In genomic region chr10:61147157-61148040, GRCm38 (mm10) we compare ENCODE assay signal across 8 mouse cellular contexts. TPM values are rescaled to one million over a fixed set of nuclear protein-coding genes. Genes with fewer than 3 reads are reported as not detected.
DNase-seq lines count a peak whose midpoint lies in the region; ATAC-seq and TF ChIP-seq lines count a peak whose summit lies in the region.

Gene Sgpl1, minus strand, starts transcription at chr10:61147703.

- peak; percentile 95 for DNase-seq in CD4-positive, CD25-positive, alpha-beta regulatory T cell, adult 2 months (ENCODE audit: low read depth, low spot score)
- DNase-seq in c-Kit-negative CD71-positive TER-119-positive erythroid progenitor cells, embryonic 14.5 days (ENCODE audit: low read depth, low spot score) = peak; percentile 69
- peak; percentile 92 for DNase-seq in forebrain, embryonic 10.5 days (ENCODE audit: extremely low spot score, low spot score)
- DNase-seq in kidney, postnatal 25 days = peak; percentile 93 to 96
- peak; percentile 70 to 77 (median 72) for DNase-seq in liver, embryonic 14.5 days (ENCODE audit: low read depth in 3 of 3, low spot score in 3 of 3)
- peak; percentile 95 for DNase-seq in neural tube, embryonic 11.5 days (ENCODE audit: low spot score)
- DNase-seq in stomach, postnatal 0 days (ENCODE audit: low spot score) = peak; percentile 97

- under 1% methylated on average over 82 of the region's 82 CpGs for WGBS in forebrain, embryonic 10.5 days
- WGBS in heart, embryonic 15.5 days = under 1% methylated on average over 82 of the region's 82 CpGs
- WGBS in liver, embryonic 14.5 days (ENCODE audit: insufficient replicate concordance) = under 1% methylated on average over 82 of the region's 82 CpGs
- under 1% methylated on average over 79 of the region's 82 CpGs for WGBS in neural tube, embryonic 11.5 days
- under 1% methylated on average over 82 of the region's 82 CpGs for WGBS in stomach, postnatal 0 days

- H3K27me3 ChIP-seq in forebrain, embryonic 10.5 days (ENCODE audit: poor library complexity, severe bottlenecking) = no peaks in the 10 kb centered on the region
- H3K27me3 ChIP-seq in heart, embryonic 15.5 days = no peaks in the 10 kb centered on the region
- H3K27me3 ChIP-seq in liver, embryonic 14.5 days (ENCODE audit: control insufficient read depth, insufficient read depth, low read length) = no peaks in the 10 kb centered on the region
- no peaks in the 10 kb centered on the region for H3K27me3 ChIP-seq in neural tube, embryonic 11.5 days (ENCODE audit: control insufficient read depth, insufficient read depth, low read length)
- no peaks in the 10 kb centered on the region for H3K27me3 ChIP-seq in stomach, postnatal 0 days (ENCODE audit: control insufficient read depth, insufficient read depth, low read length)

- peak within 1 kb of the TSS; percentile 80 for H3K4me3 ChIP-seq in forebrain, embryonic 10.5 days
- H3K4me3 ChIP-seq in heart, embryonic 15.5 days = peak within 1 kb of the TSS; percentile 91
- H3K4me3 ChIP-seq in liver, embryonic 14.5 days (ENCODE audit: insufficient read depth in 1 of 2, low read depth in 2 of 2, low read length in 2 of 2) = peak within 1 kb of the TSS; percentile 78 to 90
- H3K4me3 ChIP-seq in neural tube, embryonic 11.5 days (ENCODE audit: low read depth, low read length) = peak within 1 kb of the TSS; percentile 86
- peak within 1 kb of the TSS; percentile 70 for H3K4me3 ChIP-seq in stomach, postnatal 0 days (ENCODE audit: low read depth, low read length)

- peak; percentile 88 for ATAC-seq in heart, embryonic 15.5 days (replicated peaks; ENCODE audit: insufficient number of reproducible peaks, insufficient read depth, low FRiP score, low read depth)
- peak; percentile 88 for ATAC-seq in liver, embryonic 14.5 days (ENCODE audit: insufficient read depth)
- ATAC-seq in neural tube, embryonic 11.5 days (ENCODE audit: insufficient read depth, low FRiP score, low TSS enrichment) = peak; percentile 79
- ATAC-seq in stomach, postnatal 0 days (ENCODE audit: low FRiP score, low TSS enrichment) = peak; percentile 94

- peaks cover 36% of the 10 kb centered on the region for H3K4me1 ChIP-seq in forebrain, embryonic 10.5 days
- H3K4me1 ChIP-seq in heart, embryonic 15.5 days (replicated peaks) = peaks cover 9% of the 10 kb centered on the region
- peaks cover 22 to 40% of the 10 kb centered on the region in 2 experiments for H3K4me1 ChIP-seq in liver, embryonic 14.5 days (replicated peaks; ENCODE audit: control insufficient read depth in 2 of 2, insufficient read depth in 2 of 2, low read length in 1 of 2)
- 0 out of 2 replicates have a peak, but pooled peaks cover 2% of the 10 kb centered on the region for H3K4me1 ChIP-seq in neural tube, embryonic 11.5 days (ENCODE audit: control insufficient read depth, insufficient read depth, low read length)
- H3K4me1 ChIP-seq in stomach, postnatal 0 days (replicated peaks; ENCODE audit: control insufficient read depth, insufficient read depth) = no peaks in the 10 kb centered on the region

- peak within 1 kb of the TSS; percentile 94 for H3K27ac ChIP-seq in forebrain, embryonic 10.5 days
- peak within 1 kb of the TSS; percentile 95 for H3K27ac ChIP-seq in heart, embryonic 15.5 days
- peak within 1 kb of the TSS; percentile 55 for H3K27ac ChIP-seq in liver, embryonic 14.5 days
- H3K27ac ChIP-seq in neural tube, embryonic 11.5 days (ENCODE audit: low read depth, low read length) = peak within 1 kb of the TSS; percentile 90
- peak within 1 kb of the TSS; percentile 94 for H3K27ac ChIP-seq in stomach, postnatal 0 days (replicated peaks)

- H3K9me3 ChIP-seq in forebrain, embryonic 10.5 days = no peaks in the 10 kb centered on the region
- no peaks in the 10 kb centered on the region for H3K9me3 ChIP-seq in heart, embryonic 15.5 days (replicated peaks)
- no peaks in the 10 kb centered on the region for H3K9me3 ChIP-seq in liver, embryonic 14.5 days (ENCODE audit: control insufficient read depth, low read length)
- no peaks in the 10 kb centered on the region for H3K9me3 ChIP-seq in neural tube, embryonic 11.5 days (ENCODE audit: control insufficient read depth, low read length)
- no peaks in the 10 kb centered on the region for H3K9me3 ChIP-seq in stomach, postnatal 0 days (ENCODE audit: control insufficient read depth, low read length)

- TF ChIP-seq CTCF in liver, embryonic 14.5 days (IDR thresholded peaks at IDR 0.05; ENCODE audit: low read depth) = peak; percentile 94
- peak; percentile 84 for TF ChIP-seq CTCF in stomach, postnatal 0 days (IDR thresholded peaks at IDR 0.05; ENCODE audit: low read depth)

- TF ChIP-seq EP300 in liver, embryonic 14.5 days (IDR thresholded peaks at IDR 0.05; ENCODE audit: low read depth) = no peak
- TF ChIP-seq EP300 in stomach, postnatal 0 days (optimal IDR thresholded peaks at IDR 0.05) = no peak

- H3K9ac ChIP-seq in heart, embryonic 15.5 days = peak within 1 kb of the TSS; percentile 92
- H3K9ac ChIP-seq in liver, embryonic 14.5 days (replicated peaks) = peak within 1 kb of the TSS; percentile 78
- H3K9ac ChIP-seq in neural tube, embryonic 11.5 days (ENCODE audit: low read length) = peak within 1 kb of the TSS; percentile 84
- peak within 1 kb of the TSS; percentile 82 for H3K9ac ChIP-seq in stomach, postnatal 0 days (ENCODE audit: low read length)

- H3K36me3 ChIP-seq in forebrain, embryonic 10.5 days (replicated peaks) = peaks cover 8% of the 10 kb centered on the region; the same call in 1 of the 2 replicates
- no peaks in the 10 kb centered on the region for H3K36me3 ChIP-seq in heart, embryonic 15.5 days
- no peaks in the 10 kb centered on the region for H3K36me3 ChIP-seq in liver, embryonic 14.5 days (replicated peaks; ENCODE audit: control insufficient read depth, insufficient read depth, low read depth)
- H3K36me3 ChIP-seq in neural tube, embryonic 11.5 days (ENCODE audit: control insufficient read depth, insufficient read depth, low read length) = no peaks in the 10 kb centered on the region
- no peaks in the 10 kb centered on the region for H3K36me3 ChIP-seq in stomach, postnatal 0 days (ENCODE audit: control insufficient read depth, insufficient read depth, low read length)

- H3K4me2 ChIP-seq in heart, embryonic 15.5 days = peak within 1 kb of the TSS; percentile 100
- H3K4me2 ChIP-seq in liver, embryonic 14.5 days (ENCODE audit: low read depth) = peak within 1 kb of the TSS; percentile 82
- peak within 1 kb of the TSS; percentile 96 for H3K4me2 ChIP-seq in neural tube, embryonic 11.5 days (ENCODE audit: low read depth)
- H3K4me2 ChIP-seq in stomach, postnatal 0 days (replicated peaks; ENCODE audit: low read depth) = peak within 1 kb of the TSS; percentile 98

RNA-seq across cellular contexts. Expression of gene Sgpl1, which starts in this region (rescaled TPM):
- polyA plus RNA-seq in forebrain, embryonic 10.5 days (2016; fragmentation: Nextera tagmentation; extraction: Ambion mirVana) = 57.1 and 58.3 TPM in 2 replicates
- polyA plus RNA-seq in heart, embryonic 15.5 days (2015; fragmentation: Nextera tagmentation; extraction: Ambion mirVana) = 23.4 and 42.2 TPM in 2 replicates
- polyA plus RNA-seq in liver, embryonic 14.5 days (2012; rRNA removed) = 7.9 and 10.7 TPM in 2 replicates
- 16.6 and 18.1 TPM in 2 replicates for polyA plus RNA-seq in liver, embryonic 14.5 days (2014; fragmentation: Nextera tagmentation; extraction: Ambion mirVana)
- polyA plus RNA-seq in neural tube, embryonic 11.5 days (2014; fragmentation: Nextera tagmentation; extraction: Ambion mirVana) = 95.9 and 98.0 TPM in 2 replicates
- 25.0 and 26.6 TPM in 2 replicates for polyA plus RNA-seq in stomach, postnatal 0 days (2015; fragmentation: Nextera tagmentation; extraction: Ambion mirVana)

Comparison
In these comparisons a context has a peak if more than half of its experiments do, and no peak if none do; other contexts are left out.
1. Peak in every context shown above with its lines: DNase-seq, ATAC-seq, H3K4me3 ChIP-seq and H3K27ac ChIP-seq.